Mouse (Mus musculus): Measurements from ENCODE around the gene Slain1. TPM values are rescaled to one million over a fixed set of nuclear protein-coding genes. Genes with fewer than 3 reads are reported as not detected.

Slain1 gene
- 73.9 and 93.0 TPM in 2 replicates for polyA plus RNA-seq (2012; rRNA removed)

DNA sequence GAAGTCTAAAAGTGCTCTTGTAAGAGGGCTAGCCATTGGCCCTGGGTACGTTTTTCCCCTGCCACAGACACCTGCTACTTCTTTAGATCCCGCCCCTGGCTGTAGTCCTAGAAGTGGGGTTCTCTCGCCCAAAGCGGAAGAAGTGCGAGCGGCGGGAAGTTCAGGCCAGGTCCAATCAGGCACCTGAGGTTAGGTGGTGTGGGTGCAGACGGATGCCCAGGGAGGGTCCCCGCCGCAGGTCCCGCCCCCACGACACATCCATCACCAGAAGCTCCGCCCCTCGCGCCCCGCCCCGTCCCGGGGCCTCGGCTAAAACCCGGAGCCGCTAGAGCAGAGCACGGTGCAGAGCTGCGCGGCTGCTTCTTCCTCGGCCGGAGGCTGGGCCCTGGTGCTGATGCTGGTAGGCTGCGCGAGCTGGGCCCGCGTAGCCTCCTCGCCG, at the start of gene Slain1:
TSS of gene Slain1 (plus strand) at position 333 of the 439 bp plus-strand sequence.
- DNase-seq (ENCODE audit: low read depth) = peak; percentile 97
- peak; percentile 97 for TF ChIP-seq POLR2A (IDR thresholded peaks at IDR 0.05; ENCODE audit: borderline replicate concordance, extremely low read depth, insufficient read depth, insufficient read length, poor library complexity, severe bottlenecking)
- no peak for TF ChIP-seq CTCF (IDR thresholded peaks at IDR 0.05; ENCODE audit: borderline replicate concordance, extremely low read depth, insufficient read depth, insufficient read length)

- TF ChIP-seq CTCF (IDR thresholded peaks at IDR 0.05; ENCODE audit: borderline replicate concordance, extremely low read depth, insufficient read depth, insufficient read length) (no peak), POLR2A (IDR thresholded peaks at IDR 0.05; ENCODE audit: borderline replicate concordance, extremely low read depth, insufficient read depth, insufficient read length, poor library complexity, severe bottlenecking) (no peak)
- DNase-seq (ENCODE audit: low read depth) = no peak
Observed at GRCm38 (mm10) chr14:103608063-103608462, 42.0 kb upstream of the Slain1 start.

- DNase-seq (ENCODE audit: low read depth) = peak; percentile 74
- no peak for TF ChIP-seq POLR2A (IDR thresholded peaks at IDR 0.05; ENCODE audit: borderline replicate concordance, extremely low read depth, insufficient read depth, insufficient read length, poor library complexity, severe bottlenecking)
- no peak for TF ChIP-seq CTCF (IDR thresholded peaks at IDR 0.05; ENCODE audit: borderline replicate concordance, extremely low read depth, insufficient read depth, insufficient read length)
Observed at GRCm38 (mm10) chr14:103613573-103614271, 36.3 kb upstream of the Slain1 start.

GRCm38 (mm10) chr14:103614272-103614587, 35.8 kb upstream of the Slain1 start:
- DNase-seq (ENCODE audit: low read depth) = no peak
- TF ChIP-seq CTCF (IDR thresholded peaks at IDR 0.05; ENCODE audit: borderline replicate concordance, extremely low read depth, insufficient read depth, insufficient read length) (no peak), POLR2A (IDR thresholded peaks at IDR 0.05; ENCODE audit: borderline replicate concordance, extremely low read depth, insufficient read depth, insufficient read length, poor library complexity, severe bottlenecking) (no peak)

GRCm38 (mm10) chr14:103619756-103620155, 30.3 kb upstream of the Slain1 start:
- DNase-seq (ENCODE audit: low read depth) = no peak
- TF ChIP-seq CTCF (IDR thresholded peaks at IDR 0.05; ENCODE audit: borderline replicate concordance, extremely low read depth, insufficient read depth, insufficient read length) = no peak
- no peak for TF ChIP-seq POLR2A (IDR thresholded peaks at IDR 0.05; ENCODE audit: borderline replicate concordance, extremely low read depth, insufficient read depth, insufficient read length, poor library complexity, severe bottlenecking)

DNA sequence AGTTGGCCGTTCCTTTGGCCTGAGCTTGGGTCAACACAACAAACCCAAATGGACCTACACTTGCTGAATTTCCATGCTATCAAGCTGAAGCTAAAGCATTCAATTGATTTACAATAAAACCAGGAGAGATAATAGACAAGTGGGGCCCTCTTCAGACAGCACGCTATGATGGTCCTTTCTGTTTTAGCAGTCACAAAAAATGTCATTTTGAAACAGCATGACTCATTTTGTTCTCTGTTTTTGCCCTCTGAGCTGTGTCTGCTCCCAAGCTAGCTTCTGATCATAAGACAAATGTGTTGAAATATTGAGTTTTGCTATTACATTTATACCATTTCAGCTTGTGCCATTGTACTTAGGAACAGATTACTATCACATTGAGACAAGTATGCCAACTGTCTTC, 28.8 kb upstream of the Slain1 start:
- no peak for DNase-seq (ENCODE audit: low read depth)
- TF ChIP-seq CTCF (IDR thresholded peaks at IDR 0.05; ENCODE audit: borderline replicate concordance, extremely low read depth, insufficient read depth, insufficient read length) = no peak
- TF ChIP-seq POLR2A (IDR thresholded peaks at IDR 0.05; ENCODE audit: borderline replicate concordance, extremely low read depth, insufficient read depth, insufficient read length, poor library complexity, severe bottlenecking) = no peak

GRCm38 (mm10) chr14:103626100-103626499, 23.9 kb upstream of the Slain1 start:
- no peak for TF ChIP-seq POLR2A (IDR thresholded peaks at IDR 0.05; ENCODE audit: borderline replicate concordance, extremely low read depth, insufficient read depth, insufficient read length, poor library complexity, severe bottlenecking)
- TF ChIP-seq CTCF (IDR thresholded peaks at IDR 0.05; ENCODE audit: borderline replicate concordance, extremely low read depth, insufficient read depth, insufficient read length) = no peak
- no peak for DNase-seq (ENCODE audit: low read depth)

GRCm38 (mm10) chr14:103629639-103630364, 20.2 kb upstream of the Slain1 start:
- TF ChIP-seq CTCF (IDR thresholded peaks at IDR 0.05; ENCODE audit: borderline replicate concordance, extremely low read depth, insufficient read depth, insufficient read length) = no peak
- TF ChIP-seq POLR2A (IDR thresholded peaks at IDR 0.05; ENCODE audit: borderline replicate concordance, extremely low read depth, insufficient read depth, insufficient read length, poor library complexity, severe bottlenecking) = no peak
- no peak for DNase-seq (ENCODE audit: low read depth)

- TF ChIP-seq CTCF (IDR thresholded peaks at IDR 0.05; ENCODE audit: borderline replicate concordance, extremely low read depth, insufficient read depth, insufficient read length) (no peak; the same call in 1 of the 2 replicates), POLR2A (IDR thresholded peaks at IDR 0.05; ENCODE audit: borderline replicate concordance, extremely low read depth, insufficient read depth, insufficient read length, poor library complexity, severe bottlenecking) (no peak)
- DNase-seq (ENCODE audit: low read depth) = no peak
Observed at GRCm38 (mm10) chr14:103630545-103630944, 19.5 kb upstream of the Slain1 start.

- no peak for DNase-seq (ENCODE audit: low read depth)
Observed at GRCm38 (mm10) chr14:103643933-103644332, 6.1 kb upstream of the Slain1 start.

GRCm38 (mm10) chr14:103647981-103648380, 2.0 kb upstream of the Slain1 start:
- DNase-seq (ENCODE audit: low read depth) = peak; percentile 71
- TF ChIP-seq CTCF (IDR thresholded peaks at IDR 0.05; ENCODE audit: borderline replicate concordance, extremely low read depth, insufficient read depth, insufficient read length) = no peak
- no peak for TF ChIP-seq POLR2A (IDR thresholded peaks at IDR 0.05; ENCODE audit: borderline replicate concordance, extremely low read depth, insufficient read depth, insufficient read length, poor library complexity, severe bottlenecking)

More at GRCm38 (mm10) chr14:103643933-103644332, 6.1 kb upstream of the Slain1 start:
- TF ChIP-seq POLR2A (IDR thresholded peaks at IDR 0.05; ENCODE audit: borderline replicate concordance, extremely low read depth, insufficient read depth, insufficient read length, poor library complexity, severe bottlenecking) (no peak), CTCF (IDR thresholded peaks at IDR 0.05; ENCODE audit: borderline replicate concordance, extremely low read depth, insufficient read depth, insufficient read length) (no peak)

All from brain, embryonic 14.5 days (tissue).